Mouse (Mus musculus): ENCODE results near the gene Tcp11. TPM values are rescaled to one million over a fixed set of nuclear protein-coding genes. Genes with fewer than 3 reads are reported as not detected.

Gene Tcp11
- total and polyA plus RNA-seq, 3 experiments, result 0.50 to 0.82 TPM; not detected in 1

DNA sequence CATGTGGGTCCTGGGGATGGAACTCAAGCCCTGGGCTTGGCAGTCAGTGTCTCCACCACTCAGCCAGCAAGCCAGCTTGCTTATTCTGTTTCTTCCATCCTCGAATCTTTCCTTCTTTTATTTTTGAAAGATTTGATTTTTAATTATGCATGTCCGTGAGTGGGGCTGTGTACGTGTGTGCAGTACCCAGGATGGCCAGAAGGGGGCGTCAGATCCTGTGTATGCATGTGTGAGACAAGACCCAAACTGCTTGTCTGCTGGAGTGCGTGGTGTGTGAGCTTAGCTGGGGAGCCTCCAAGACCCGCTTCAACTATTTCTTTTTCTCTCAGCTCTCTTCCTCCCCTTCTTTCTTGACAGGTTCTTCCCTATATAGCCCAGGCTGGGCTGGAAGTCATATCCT, 25.9 kb upstream of the Tcp11 start:
- no peaks in the 10 kb centered on the region for H3K36me3 ChIP-seq (ENCODE audit: control insufficient read depth in 1 of 2, insufficient read depth in 2 of 2, low read length in 2 of 2)
- no peak overlapping the region for H3K4me3 ChIP-seq (ENCODE audit: control insufficient read depth in 1 of 2, insufficient read depth in 1 of 2, low read depth in 2 of 2, low read length in 2 of 2)
- H3K9ac ChIP-seq (ENCODE audit: control insufficient read depth, low read depth, low read length, poor library complexity, severe bottlenecking), result no peak overlapping the region
- H3K9me3 ChIP-seq (replicated peaks; ENCODE audit: insufficient read depth, low read length), result no peaks in the 10 kb centered on the region
- H3K4me1 ChIP-seq (ENCODE audit: control insufficient read depth in 1 of 2, insufficient read depth in 2 of 2, low read length in 2 of 2), result no peaks in the 10 kb centered on the region
- DNase-seq (ENCODE audit: low read depth, low spot score), result peak; percentile 23
- no peak overlapping the region for H3K27ac ChIP-seq (ENCODE audit: control insufficient read depth, low read depth, low read length)
- TF ChIP-seq SIN3A (IDR thresholded peaks at IDR 0.05; ENCODE audit: low read length) (no peak), RAD21 (IDR thresholded peaks at IDR 0.05; ENCODE audit: low read depth, low read length) (peak; percentile 17), POLR2AphosphoS2 (IDR thresholded peaks at IDR 0.05; ENCODE audit: low read length) (no peak), CTCF (IDR thresholded peaks at IDR 0.05 in 2 of 3, conservative IDR thresholded peaks at IDR 0.05 in 1 of 3; ENCODE audit: control insufficient read depth in 1 of 3, insufficient read depth in 1 of 3, low read depth in 2 of 3, low read length in 3 of 3, poor library complexity in 1 of 3, severe bottlenecking in 1 of 3) (peak; percentile 57 to 66 (median 57)), ZNF384 (IDR thresholded peaks at IDR 0.05; ENCODE audit: low read depth, low read length) (no peak), SMC3 (IDR thresholded peaks at IDR 0.05; ENCODE audit: low read depth, low read length) (peak; percentile 43), CHD1 (IDR thresholded peaks at IDR 0.05; ENCODE audit: low read depth, low read length) (no peak)
- H3K79me2 ChIP-seq (ENCODE audit: control insufficient read depth, insufficient read depth, low read length, poor library complexity), result no peaks in the 10 kb centered on the region
- no peaks in the 10 kb centered on the region; a peak in 1 of 4 replicates for H3K27me3 ChIP-seq (ENCODE audit: control insufficient read depth in 1 of 2, insufficient read depth in 2 of 2, low read length in 2 of 2)

DNA sequence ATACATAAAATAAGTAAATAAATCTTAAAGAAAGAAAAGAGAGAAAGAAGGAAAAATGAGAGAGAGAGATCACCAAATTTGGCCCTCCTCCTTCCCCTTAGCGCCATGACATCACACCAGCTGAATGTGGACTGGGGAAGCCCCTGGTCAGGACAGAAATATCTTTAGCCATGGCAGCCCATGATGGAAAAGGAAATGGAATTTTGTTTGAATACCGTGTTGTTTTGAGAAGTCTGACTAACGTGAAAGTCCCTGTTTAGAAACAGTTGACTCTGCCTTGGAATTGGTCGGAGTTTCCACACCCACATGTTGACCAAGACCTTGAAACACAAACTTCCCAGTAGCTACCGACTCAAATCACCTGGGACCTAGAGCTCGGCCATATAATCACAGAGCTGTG, 24.0 kb upstream of the Tcp11 start:
- Histone ChIP-seq H3K9ac (ENCODE audit: control insufficient read depth, low read depth, low read length, poor library complexity, severe bottlenecking) (no peak overlapping the region), H3K4me3 (ENCODE audit: control insufficient read depth in 1 of 2, insufficient read depth in 1 of 2, low read depth in 2 of 2, low read length in 2 of 2) (no peak overlapping the region), H3K79me2 (ENCODE audit: control insufficient read depth, insufficient read depth, low read length, poor library complexity) (no peaks in the 10 kb centered on the region), H3K9me3 (replicated peaks; ENCODE audit: insufficient read depth, low read length) (no peaks in the 10 kb centered on the region), H3K27ac (ENCODE audit: control insufficient read depth, low read depth, low read length) (no peak overlapping the region), H3K4me1 (ENCODE audit: control insufficient read depth in 1 of 2, insufficient read depth in 2 of 2, low read length in 2 of 2) (no peaks in the 10 kb centered on the region), H3K27me3 (ENCODE audit: control insufficient read depth in 1 of 2, insufficient read depth in 2 of 2, low read length in 2 of 2) (no peaks in the 10 kb centered on the region), H3K36me3 (ENCODE audit: control insufficient read depth in 1 of 2, insufficient read depth in 2 of 2, low read length in 2 of 2) (no peaks in the 10 kb centered on the region)
- no peak for TF ChIP-seq EP300 (IDR thresholded peaks at IDR 0.05; ENCODE audit: low read depth in 1 of 2, low read length in 2 of 2)
- no peak for TF ChIP-seq RCOR1 (IDR thresholded peaks at IDR 0.05; ENCODE audit: low read depth, low read length)
- TF ChIP-seq NELFE (IDR thresholded peaks at IDR 0.05; ENCODE audit: low read depth, low read length), result no peak
- TF ChIP-seq GATA1 (IDR thresholded peaks at IDR 0.05; ENCODE audit: low read depth, low read length), result no peak
- TF ChIP-seq MXI1 (IDR thresholded peaks at IDR 0.05; ENCODE audit: low read depth, low read length), result no peak
- no peak for TF ChIP-seq USF2 (IDR thresholded peaks at IDR 0.05; ENCODE audit: borderline replicate concordance in 1 of 2, insufficient read depth in 1 of 2, low read depth in 1 of 2, low read length in 2 of 2)
- no peak for TF ChIP-seq CTCF (IDR thresholded peaks at IDR 0.05 in 2 of 3, conservative IDR thresholded peaks at IDR 0.05 in 1 of 3; ENCODE audit: control insufficient read depth in 1 of 3, insufficient read depth in 1 of 3, low read depth in 2 of 3, low read length in 3 of 3, poor library complexity in 1 of 3, severe bottlenecking in 1 of 3)
- TF ChIP-seq ZC3H11A (IDR thresholded peaks at IDR 0.05; ENCODE audit: low read depth, low read length), result no peak
- no peak for TF ChIP-seq CHD1 (IDR thresholded peaks at IDR 0.05; ENCODE audit: low read depth, low read length)
- TF ChIP-seq POLR2AphosphoS2 (IDR thresholded peaks at IDR 0.05; ENCODE audit: low read length), result no peak
- no peak for TF ChIP-seq JUND (IDR thresholded peaks at IDR 0.05; ENCODE audit: low read depth, low read length)
- TF ChIP-seq MAZ (IDR thresholded peaks at IDR 0.05; ENCODE audit: low read depth, low read length), result no peak
- no peak for TF ChIP-seq POLR2AphosphoS5 (IDR thresholded peaks at IDR 0.05; ENCODE audit: borderline replicate concordance, low read depth, low read length)
- TF ChIP-seq GABPA (IDR thresholded peaks at IDR 0.05; ENCODE audit: low read depth, low read length), result no peak
- no peak for DNase-seq (ENCODE audit: low read depth, low spot score)
